Mouse (Mus musculus) liver, embryonic 14.5 days (tissue): ENCODE measurements around the gene Prkaca. TPM values are rescaled to one million over a fixed set of nuclear protein-coding genes. Genes with fewer than 3 reads are reported as not detected.

Source experiments
- ATAC-seq: fragments of 200-750 bp; cut with Nextera tagmentation; 2 replicates; pipeline ENCODE4 v1.8.0; 2017; ENCODE audit warnings: moderate number of reproducible peaks, mild to moderate bottlenecking, moderate library complexity; ENCODE audit not compliant: insufficient read depth
- DNase-seq, 3 experiments: peaks; one replicate each; pipeline ENCODE4 v3.0.0-alpha.2; 2012 to 2013; ENCODE audit warnings: low read depth in 3 of 3, low spot score in 3 of 3
- H3K27ac ChIP-seq: fragments of 300-500 bp; sonication (generic); 2 replicates; pipeline ENCODE4 v1.5.1; 2014; ENCODE audit warnings: moderate library complexity, mild to moderate bottlenecking, control low read depth, inconsistent platforms
- H3K27me3 ChIP-seq: fragments of 300-500 bp; sonication (generic); 2 replicates; pipeline ENCODE4 v1.6.1; 2014; ENCODE audit warnings: mild to moderate bottlenecking, low read length, moderate library complexity; ENCODE audit not compliant: control insufficient read depth, insufficient read depth
- H3K36me3 ChIP-seq: fragments of 300-500 bp; sonication (generic); replicated peaks from 2 replicates; pipeline ENCODE4 v1.6.1; 2014; ENCODE audit warnings: low read depth; ENCODE audit not compliant: control insufficient read depth, insufficient read depth
- H3K4me1 ChIP-seq, 2 experiments: fragments of 200-500 bp in 1 of 2; fragments of 300-500 bp in 1 of 2; sonication (generic) in 1 of 2; replicated peaks; 2 replicates each; pipeline ENCODE4 v1.6.1; 2012 to 2014; ENCODE audit warnings: antibody characterized with exemption in 1 of 2, inconsistent platforms in 1 of 2, low read length in 1 of 2; ENCODE audit not compliant: control insufficient read depth in 2 of 2, insufficient read depth in 2 of 2
- H3K4me2 ChIP-seq: fragments of 300-500 bp; sonication (generic); 2 replicates; pipeline ENCODE4 v1.6.1; 2014; ENCODE audit warnings: low read depth, mild to moderate bottlenecking, control low read depth, moderate library complexity
- H3K4me3 ChIP-seq, 2 experiments: fragments of 200-500 bp in 1 of 2; fragments of 300-500 bp in 1 of 2; sonication (generic) in 1 of 2; 2 replicates each; pipeline ENCODE4 v1.5.1; 2012 to 2014; ENCODE audit warnings: low read depth in 2 of 2, low read length in 2 of 2, mild to moderate bottlenecking in 2 of 2, control low read depth in 1 of 2, inconsistent platforms in 1 of 2, moderate library complexity in 1 of 2; ENCODE audit not compliant: insufficient read depth in 1 of 2
- H3K9ac ChIP-seq: fragments of 300-500 bp; sonication (generic); replicated peaks from 2 replicates; pipeline ENCODE4 v1.6.1; 2014; ENCODE audit warnings: mild to moderate bottlenecking, control low read depth, moderate library complexity
- H3K9me3 ChIP-seq: fragments of 300-500 bp; sonication (generic); 2 replicates; pipeline ENCODE4 v1.6.1; 2016; ENCODE audit warnings: low read length, mixed read lengths; ENCODE audit not compliant: control insufficient read depth
- CTCF ChIP-seq: IDR thresholded peaks from 2 replicates; pipeline ENCODE4 v1.5.1; 2016; ENCODE audit warnings: antibody characterized with exemption, low read depth, control low read depth
- EP300 ChIP-seq: IDR thresholded peaks from 2 replicates; pipeline ENCODE4 v1.6.1; 2016; ENCODE audit warnings: antibody characterized with exemption, low read depth
- WGBS: fragments of 180-500 bp; shearing (Covaris S2); extraction: QIAGEN DNeasy Blood & Tissue Kit; methylation state at CpG from one replicate; pipeline ENCODE4 v1.1.7; 2014; ENCODE audit not compliant: insufficient replicate concordance; 5-methylcytosine and 5-hydroxymethylcytosine counted together
- polyA plus RNA-seq, 2 experiments: library from polyadenylated mRNA; depleted of rRNA in 1 of 2; stranded (reverse) in 1 of 2; unstranded in 1 of 2; fragments of >200 nt; fragmentation: Nextera tagmentation in 1 of 2; extraction: Ambion mirVana in 1 of 2; gene quantifications; 2 replicates each; pipeline versions ENCODE4 v1.2.1 to v1.2.3; 2012 to 2014

Gene Prkaca
- polyA plus RNA-seq, 2 experiments = 24.8 to 30.6 TPM

DNA sequence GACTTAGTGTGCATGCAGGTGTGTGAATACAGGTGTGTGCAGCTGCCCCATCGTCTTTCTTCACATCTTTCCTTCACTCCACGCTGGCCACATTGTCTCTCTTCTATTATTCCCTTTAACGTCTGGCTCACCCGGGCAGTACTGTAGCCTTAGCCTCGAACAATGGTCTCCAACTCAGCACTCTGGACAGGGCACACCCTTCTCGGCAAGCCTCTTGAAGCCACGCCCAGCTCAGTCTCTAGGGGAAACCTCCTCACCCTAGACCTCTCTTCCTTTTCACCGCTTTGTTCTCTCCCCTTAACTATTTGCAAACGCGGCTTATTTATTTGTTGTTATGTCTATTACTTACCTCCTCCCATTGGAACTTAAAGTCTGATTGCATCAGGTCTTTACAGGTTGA lies 54.7 kb downstream of the Prkaca start:
- Histone ChIP-seq H3K4me1 (peaks cover 0 to 2% of the 10 kb centered on the region in 2 experiments; a peak in 1 of 4 replicates), H3K9ac (no peak overlapping the region), H3K4me2 (no peak overlapping the region), H3K4me3 (no peak overlapping the region), H3K36me3 (no peaks in the 10 kb centered on the region), H3K27me3 (peaks cover 35% of the 10 kb centered on the region), H3K27ac (no peak overlapping the region), H3K9me3 (no peaks in the 10 kb centered on the region)
- DNase-seq = no peak
- ATAC-seq = no peak
- no peak for TF ChIP-seq EP300
- no peak for TF ChIP-seq CTCF
- WGBS = 11% methylated on average over 10 of the region's 10 CpGs

DNA sequence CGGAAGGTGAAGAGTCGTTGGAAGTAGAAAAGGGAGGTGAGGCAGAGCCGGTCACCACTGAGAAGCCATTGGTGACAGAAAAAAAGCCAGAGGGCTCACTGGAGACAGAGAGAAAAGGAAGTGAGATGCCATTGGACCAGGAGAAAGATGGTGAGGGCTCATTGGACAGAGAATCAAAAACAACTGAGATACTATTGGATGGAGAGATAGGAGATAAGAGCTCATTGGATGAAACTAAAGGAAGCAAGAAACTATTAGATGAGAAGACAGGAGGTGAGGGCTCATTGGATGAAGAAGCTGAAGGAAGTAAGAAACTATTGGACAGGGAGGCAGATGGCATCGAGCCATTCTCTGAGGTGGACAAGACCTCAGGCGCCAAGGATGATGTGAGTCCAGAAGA lies 56.5 kb downstream of the Prkaca start:
- DNase-seq (no peak), ATAC-seq (no peak)
- H3K9me3 ChIP-seq = no peaks in the 10 kb centered on the region
- no peak overlapping the region for H3K27ac ChIP-seq
- no peaks in the 10 kb centered on the region for H3K36me3 ChIP-seq
- H3K4me3 ChIP-seq = no peak overlapping the region
- peaks cover 28% of the 10 kb centered on the region for H3K27me3 ChIP-seq
- peaks cover 0 to 2% of the 10 kb centered on the region in 2 experiments; a peak in 1 of 4 replicates for H3K4me1 ChIP-seq
- H3K9ac ChIP-seq = no peak overlapping the region
- 75% methylated on average over 5 of the region's 5 CpGs for WGBS
- no peak overlapping the region for H3K4me2 ChIP-seq
- TF ChIP-seq EP300 (no peak), CTCF (no peak)

DNA sequence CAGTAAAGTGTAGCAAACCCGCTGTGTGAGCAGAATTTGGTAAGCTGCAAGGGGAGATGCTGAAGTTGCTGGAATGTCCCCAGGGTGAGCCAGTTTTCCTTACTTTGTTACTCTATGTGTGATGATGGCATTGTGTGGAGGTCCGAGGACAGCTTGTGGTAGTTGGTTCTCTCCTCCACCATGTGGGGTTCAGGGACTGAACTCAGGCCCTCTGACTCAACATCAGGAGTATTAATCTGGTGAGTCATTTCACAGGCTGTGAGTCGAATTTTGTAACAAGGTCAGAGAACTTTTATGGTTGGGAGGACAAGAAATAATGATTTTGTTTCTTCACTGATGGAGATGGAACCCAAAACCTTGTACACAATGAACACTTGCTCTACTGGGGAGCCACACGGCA lies 60.0 kb downstream of the Prkaca start:
- peaks cover 4% of the 10 kb centered on the region for H3K27me3 ChIP-seq
- no peak overlapping the region for H3K9ac ChIP-seq
- no peak overlapping the region for H3K4me3 ChIP-seq
- 50% methylated on average over 4 of the region's 4 CpGs for WGBS
- no peaks in the 10 kb centered on the region for H3K4me1 ChIP-seq
- no peak for ATAC-seq
- no peaks in the 10 kb centered on the region for H3K9me3 ChIP-seq
- H3K27ac ChIP-seq = no peak overlapping the region
- no peak for DNase-seq
- no peak overlapping the region for H3K4me2 ChIP-seq
- no peak for TF ChIP-seq CTCF
- no peak for TF ChIP-seq EP300
- no peaks in the 10 kb centered on the region for H3K36me3 ChIP-seq

DNA sequence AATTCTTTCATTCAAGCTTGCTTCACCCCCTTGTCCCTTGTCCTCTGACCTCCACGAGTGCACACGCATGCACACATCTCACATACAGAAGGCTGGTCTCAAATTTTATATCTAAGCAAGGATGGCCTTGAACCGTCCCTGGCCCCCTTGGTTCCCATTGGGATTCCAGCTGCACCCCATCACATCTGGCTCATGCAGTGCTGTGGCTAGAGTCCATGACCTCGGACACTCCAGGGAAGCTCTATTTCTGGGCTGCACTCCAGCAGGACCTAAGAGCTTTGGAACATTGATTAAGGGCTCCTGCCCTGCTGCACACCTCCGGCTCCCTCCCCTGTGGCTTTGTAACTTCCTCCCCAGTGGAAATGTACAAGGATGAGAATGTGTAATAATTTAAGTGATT lies 65.2 kb downstream of the Prkaca start:
- Histone ChIP-seq H3K36me3 (no peaks in the 10 kb centered on the region), H3K9ac (no peak overlapping the region), H3K4me1 (no peaks in the 10 kb centered on the region), H3K27me3 (peaks cover 12% of the 10 kb centered on the region), H3K27ac (no peak overlapping the region), H3K9me3 (no peaks in the 10 kb centered on the region), H3K4me2 (no peak overlapping the region), H3K4me3 (no peak overlapping the region)
- TF ChIP-seq CTCF = no peak
- no peak for TF ChIP-seq EP300
- 65% methylated on average over 5 of the region's 5 CpGs for WGBS
- no peak for ATAC-seq
- no peak for DNase-seq

DNA sequence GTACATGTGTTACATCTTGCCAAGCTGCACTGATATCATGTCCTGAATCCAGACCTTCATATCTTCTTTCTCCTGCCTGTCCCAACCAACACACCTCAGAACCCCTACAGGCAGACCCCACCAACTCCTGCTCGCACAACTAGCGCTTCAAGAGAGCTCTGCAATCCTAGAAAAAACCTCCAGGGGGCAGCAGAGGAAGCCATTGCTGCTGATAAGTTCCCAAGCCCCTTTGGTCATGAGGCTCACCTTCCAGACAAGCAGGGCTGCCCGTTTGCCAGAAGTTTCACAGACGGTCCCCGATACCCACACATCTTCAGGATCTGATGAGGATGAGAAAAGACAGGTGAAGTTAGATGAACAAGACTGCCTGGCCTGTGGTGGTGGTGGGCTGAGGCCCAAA lies 66.3 kb downstream of the Prkaca start:
- TF ChIP-seq CTCF = peak; percentile 88
- no peak for TF ChIP-seq EP300
- Histone ChIP-seq H3K27ac (no peak overlapping the region), H3K4me3 (no peak overlapping the region), H3K36me3 (no peaks in the 10 kb centered on the region), H3K27me3 (peaks cover 22% of the 10 kb centered on the region), H3K9ac (no peak overlapping the region), H3K4me2 (no peak overlapping the region), H3K9me3 (no peaks in the 10 kb centered on the region), H3K4me1 (no peaks in the 10 kb centered on the region)
- ATAC-seq (no peak), DNase-seq (peak; percentile 33 to 54 (median 41))
- WGBS = 2% methylated on average over 5 of the region's 5 CpGs
